9 mouse cellular contexts compared by ENCODE assay signal in genomic region chr13:117601331-117601965, GRCm38 (mm10). TPM values are rescaled to one million over a fixed set of nuclear protein-coding genes. Genes with fewer than 3 reads are reported as not detected.
DNase-seq lines count a peak whose midpoint lies in the region; ATAC-seq and TF ChIP-seq lines count a peak whose summit lies in the region.
"Had no signal": no experiment of that assay in that cellular context is flagged by ENCODE, and none has a peak within 500 bp of the region (broad histone marks: within the 10 kb centered on the region; RNA-seq: fewer than 3 reads in every experiment).

No protein-coding gene starts in this region.

- no peak for TF ChIP-seq CTCF in E14TG2a.4 (conservative IDR thresholded peaks at IDR 0.05; ENCODE audit: low read length)

- H3K4me3 ChIP-seq in forebrain, embryonic 13.5 days: no peak overlapping the region
- no peak overlapping the region for H3K4me3 ChIP-seq in forebrain, embryonic 10.5 days
- H3K4me3 ChIP-seq in hindbrain, embryonic 14.5 days (replicated peaks; ENCODE audit: low read length): no peak overlapping the region; the same call in 1 of the 2 replicates
- no peak overlapping the region for H3K4me3 ChIP-seq in hindbrain, embryonic 11.5 days (ENCODE audit: low read depth, low read length)
- H3K4me3 ChIP-seq in E14TG2a.4 (replicated peaks; ENCODE audit: low read length): peak overlapping the region; percentile 87; the same call in 1 of the 2 replicates
- no peak overlapping the region for H3K4me3 ChIP-seq in hindbrain, embryonic 16.5 days (ENCODE audit: low read length)

- peaks cover 24% of the 10 kb centered on the region for H3K27me3 ChIP-seq in forebrain, embryonic 13.5 days
- peaks cover 37% of the 10 kb centered on the region for H3K27me3 ChIP-seq in forebrain, embryonic 10.5 days (ENCODE audit: poor library complexity, severe bottlenecking)
- H3K27me3 ChIP-seq in hindbrain, embryonic 14.5 days (ENCODE audit: control insufficient read depth, insufficient read depth, low read length): peaks cover 27% of the 10 kb centered on the region
- peaks cover 13% of the 10 kb centered on the region for H3K27me3 ChIP-seq in hindbrain, embryonic 11.5 days (ENCODE audit: control insufficient read depth, insufficient read depth, low read length)
- H3K27me3 ChIP-seq in E14TG2a.4 (ENCODE audit: insufficient read depth, low read length): peaks cover 34% of the 10 kb centered on the region
- H3K27me3 ChIP-seq in hindbrain, embryonic 16.5 days (replicated peaks; ENCODE audit: control insufficient read depth, insufficient read depth, low read length): no peaks in the 10 kb centered on the region; the same call in 1 of the 2 replicates

- H3K27ac ChIP-seq in forebrain, embryonic 13.5 days: no peak overlapping the region
- no peak overlapping the region for H3K27ac ChIP-seq in forebrain, embryonic 10.5 days
- H3K27ac ChIP-seq in hindbrain, embryonic 14.5 days: no peak overlapping the region
- H3K27ac ChIP-seq in hindbrain, embryonic 11.5 days (ENCODE audit: low read depth, low read length): no peak overlapping the region
- H3K27ac ChIP-seq in hindbrain, embryonic 16.5 days (ENCODE audit: low read depth, low read length): no peak overlapping the region
- H3K27ac ChIP-seq: embryonic facial prominence, embryonic 15.5 days had no signal

- WGBS in forebrain, embryonic 13.5 days: 62% methylated on average over 9 of the region's 9 CpGs
- 63% methylated on average over 9 of the region's 9 CpGs for WGBS in forebrain, embryonic 10.5 days
- 58% methylated on average over 9 of the region's 9 CpGs for WGBS in hindbrain, embryonic 14.5 days
- 66% methylated on average over 9 of the region's 9 CpGs for WGBS in hindbrain, embryonic 11.5 days
- 57% methylated on average over 9 of the region's 9 CpGs for WGBS in hindbrain, embryonic 16.5 days

- no peak for ATAC-seq in forebrain, embryonic 13.5 days
- no peak for ATAC-seq in hindbrain, embryonic 14.5 days (ENCODE audit: low FRiP score)
- no peak for ATAC-seq in hindbrain, embryonic 11.5 days (ENCODE audit: low FRiP score)
- no peak for ATAC-seq in hindbrain, embryonic 16.5 days

- peaks cover 16% of the 10 kb centered on the region for H3K4me1 ChIP-seq in forebrain, embryonic 13.5 days
- H3K4me1 ChIP-seq in forebrain, embryonic 10.5 days: peaks cover 22% of the 10 kb centered on the region
- peaks cover 13% of the 10 kb centered on the region; the same call in 1 of the 2 replicates for H3K4me1 ChIP-seq in hindbrain, embryonic 14.5 days (replicated peaks; ENCODE audit: control insufficient read depth, insufficient read depth, low read length)
- peaks cover 4% of the 10 kb centered on the region; the same call in 1 of the 2 replicates for H3K4me1 ChIP-seq in hindbrain, embryonic 11.5 days (replicated peaks; ENCODE audit: control insufficient read depth, insufficient read depth, low read length)
- H3K4me1 ChIP-seq in E14TG2a.4 (replicated peaks; ENCODE audit: low read depth, low read length): peaks cover 4% of the 10 kb centered on the region; the same call in 1 of the 2 replicates
- peaks cover 9% of the 10 kb centered on the region for H3K4me1 ChIP-seq in hindbrain, embryonic 16.5 days (ENCODE audit: control insufficient read depth, insufficient read depth, low read depth, low read length)

- no peaks in the 10 kb centered on the region for H3K9me3 ChIP-seq in forebrain, embryonic 13.5 days (replicated peaks)
- no peaks in the 10 kb centered on the region for H3K9me3 ChIP-seq in forebrain, embryonic 10.5 days
- no peaks in the 10 kb centered on the region for H3K9me3 ChIP-seq in hindbrain, embryonic 14.5 days (ENCODE audit: control insufficient read depth, low read length)
- no peaks in the 10 kb centered on the region for H3K9me3 ChIP-seq in hindbrain, embryonic 11.5 days (ENCODE audit: control insufficient read depth, low read length)
- peaks cover 8% of the 10 kb centered on the region for H3K9me3 ChIP-seq in E14TG2a.4 (ENCODE audit: low read length)
- no peaks in the 10 kb centered on the region for H3K9me3 ChIP-seq in hindbrain, embryonic 16.5 days (ENCODE audit: control insufficient read depth, low read length)
- H3K9me3 ChIP-seq: embryonic facial prominence, embryonic 15.5 days had no signal

- peak overlapping the region; percentile 90; the same call in 1 of the 2 replicates for H3K4me2 ChIP-seq in forebrain, embryonic 13.5 days
- H3K4me2 ChIP-seq in hindbrain, embryonic 14.5 days (replicated peaks): peak overlapping the region; percentile 84
- H3K4me2 ChIP-seq in hindbrain, embryonic 11.5 days (replicated peaks; ENCODE audit: low read depth, low read length): no peak overlapping the region
- H3K4me2 ChIP-seq in hindbrain, embryonic 16.5 days (ENCODE audit: low read length): peak overlapping the region; percentile 79

- H3K9ac ChIP-seq in forebrain, embryonic 13.5 days: no peak overlapping the region
- H3K9ac ChIP-seq in hindbrain, embryonic 14.5 days: no peak overlapping the region
- no peak overlapping the region for H3K9ac ChIP-seq in hindbrain, embryonic 11.5 days (ENCODE audit: low read depth, low read length)
- H3K9ac ChIP-seq in hindbrain, embryonic 16.5 days (ENCODE audit: low read depth, low read length): no peak overlapping the region
- H3K9ac ChIP-seq: embryonic facial prominence, embryonic 15.5 days had no signal

- no peaks in the 10 kb centered on the region for H3K36me3 ChIP-seq in forebrain, embryonic 13.5 days (ENCODE audit: poor library complexity, severe bottlenecking)
- H3K36me3 ChIP-seq in forebrain, embryonic 10.5 days (replicated peaks): no peaks in the 10 kb centered on the region
- H3K36me3 ChIP-seq in hindbrain, embryonic 14.5 days (replicated peaks; ENCODE audit: control insufficient read depth, insufficient read depth): no peaks in the 10 kb centered on the region
- no peaks in the 10 kb centered on the region for H3K36me3 ChIP-seq in hindbrain, embryonic 11.5 days (ENCODE audit: control insufficient read depth, insufficient read depth, low read length)
- H3K36me3 ChIP-seq in E14TG2a.4 (ENCODE audit: insufficient read depth, low read length): no peaks in the 10 kb centered on the region
- no peaks in the 10 kb centered on the region for H3K36me3 ChIP-seq in hindbrain, embryonic 16.5 days (ENCODE audit: control insufficient read depth, insufficient read depth, low read length)
- H3K36me3 ChIP-seq: embryonic facial prominence, embryonic 15.5 days had no signal

- no peak for DNase-seq in forebrain, embryonic 10.5 days (ENCODE audit: extremely low spot score, low spot score)
- no peak for DNase-seq in hindbrain, embryonic 14.5 days (ENCODE audit: low spot score)
- DNase-seq in hindbrain, embryonic 11.5 days (ENCODE audit: low spot score): no peak
- DNase-seq in spleen, adult 18-20 months: no peak
- DNase-seq in urinary bladder, postnatal 36 days (ENCODE audit: low spot score in 2 of 2): no peak

RNA-seq across cellular contexts. Expression of gene Hcn1, which starts 0.7 kb away (rescaled TPM):
- 0.14 and 0.24 TPM in 2 replicates for polyA plus RNA-seq in forebrain, embryonic 13.5 days (2015; fragmentation: Nextera tagmentation; extraction: Ambion mirVana)
- polyA plus RNA-seq in forebrain, embryonic 10.5 days (2016; fragmentation: Nextera tagmentation; extraction: Ambion mirVana): 0.02 and 0.05 TPM in 2 replicates
- polyA plus RNA-seq in hindbrain, embryonic 14.5 days (2014; fragmentation: Nextera tagmentation; extraction: Ambion mirVana): 1.4 TPM in 2 replicates
- polyA plus RNA-seq in hindbrain, embryonic 11.5 days (2014; fragmentation: Nextera tagmentation; extraction: Ambion mirVana): 0.04 and 0.06 TPM in 2 replicates
- 1.1 and 1.6 TPM in 2 replicates for polyA plus RNA-seq in hindbrain, embryonic 16.5 days (2015; fragmentation: Nextera tagmentation; extraction: Ambion mirVana)
